9 mouse cellular contexts compared by ENCODE assay signal in the genomic region with DNA sequence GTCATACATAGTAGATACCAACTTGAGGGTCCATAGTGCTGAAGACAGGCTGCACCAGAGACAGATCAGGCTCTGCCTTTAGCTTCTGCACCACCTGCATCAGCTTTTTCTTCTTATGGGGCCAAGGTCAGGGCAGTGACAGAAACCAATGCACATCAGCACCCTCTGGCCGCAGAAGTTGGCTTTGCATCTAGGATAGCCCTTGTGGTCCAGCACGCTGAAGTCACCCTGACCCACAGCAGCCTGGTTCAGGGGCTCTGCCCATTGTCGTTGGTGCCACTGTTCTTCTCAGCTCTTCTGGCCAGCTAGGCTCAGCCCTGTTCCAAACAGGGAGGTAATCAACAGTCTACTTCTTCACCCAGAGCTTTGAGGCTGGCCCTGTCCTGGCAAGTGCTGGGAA.
DNase-seq lines count a peak whose midpoint lies in the region; ATAC-seq and TF ChIP-seq lines count a peak whose summit lies in the region.
"Had no signal": no experiment of that assay in that cellular context is flagged by ENCODE, and none has a peak within 500 bp of the region (broad histone marks: within the 10 kb centered on the region; RNA-seq: fewer than 3 reads in every experiment).

No protein-coding gene starts in this region.

- no peak overlapping the region for H3K4me3 ChIP-seq in forebrain, embryonic 11.5 days (ENCODE audit: low read depth, low read length)
- no peak overlapping the region for H3K4me3 ChIP-seq in forebrain, embryonic 16.5 days (replicated peaks; ENCODE audit: low read length)
- H3K4me3 ChIP-seq in liver, adult 2 months (ENCODE audit: insufficient read depth, low read depth, low read length) = no peak overlapping the region
- no peak overlapping the region for H3K4me3 ChIP-seq in liver, embryonic 11.5 days (ENCODE audit: low read depth, low read length)
- H3K4me3 ChIP-seq: hindbrain, embryonic 15.5 days had no signal

- no peaks in the 10 kb centered on the region for H3K79me2 ChIP-seq in liver, adult 2 months (ENCODE audit: control insufficient read depth, insufficient read depth, low read length)

- no peak overlapping the region for H3K9ac ChIP-seq in forebrain, embryonic 11.5 days (ENCODE audit: low read length)
- no peak overlapping the region for H3K9ac ChIP-seq in forebrain, embryonic 16.5 days (replicated peaks; ENCODE audit: low read depth, low read length)
- no peak overlapping the region for H3K9ac ChIP-seq in liver, adult 2 months (ENCODE audit: low read depth, low read length)
- no peak overlapping the region for H3K9ac ChIP-seq in liver, embryonic 11.5 days (ENCODE audit: low read depth, low read length)
- H3K9ac ChIP-seq: hindbrain, embryonic 15.5 days had no signal

- H3K36me3 ChIP-seq in forebrain, embryonic 11.5 days (ENCODE audit: control insufficient read depth, insufficient read depth, low read length) = no peaks in the 10 kb centered on the region
- no peaks in the 10 kb centered on the region for H3K36me3 ChIP-seq in forebrain, embryonic 16.5 days (ENCODE audit: control insufficient read depth, insufficient read depth)
- no peaks in the 10 kb centered on the region for H3K36me3 ChIP-seq in liver, adult 2 months (ENCODE audit: control insufficient read depth, insufficient read depth, low read length)
- H3K36me3 ChIP-seq in liver, embryonic 11.5 days (ENCODE audit: control insufficient read depth, insufficient read depth, low read length) = no peaks in the 10 kb centered on the region
- H3K36me3 ChIP-seq: hindbrain, embryonic 15.5 days had no signal

- H3K27ac ChIP-seq in forebrain, embryonic 11.5 days (ENCODE audit: low read depth, low read length) = no peak overlapping the region
- no peak overlapping the region for H3K27ac ChIP-seq in forebrain, embryonic 16.5 days (ENCODE audit: low read length)
- no peak overlapping the region for H3K27ac ChIP-seq in liver, adult 2 months (replicated peaks; ENCODE audit: insufficient read depth, low read depth, low read length)
- no peak overlapping the region for H3K27ac ChIP-seq in liver, embryonic 11.5 days (ENCODE audit: low read depth, low read length)
- H3K27ac ChIP-seq: hindbrain, embryonic 15.5 days had no signal

- H3K4me1 ChIP-seq in forebrain, embryonic 11.5 days (replicated peaks; ENCODE audit: control insufficient read depth, insufficient read depth, low read length) = no peaks in the 10 kb centered on the region
- no peaks in the 10 kb centered on the region for H3K4me1 ChIP-seq in forebrain, embryonic 16.5 days (replicated peaks; ENCODE audit: control insufficient read depth, insufficient read depth, low read length)
- H3K4me1 ChIP-seq in liver, adult 2 months (ENCODE audit: control insufficient read depth, insufficient read depth, low read length) = no peaks in the 10 kb centered on the region
- H3K4me1 ChIP-seq in liver, embryonic 11.5 days (replicated peaks; ENCODE audit: control insufficient read depth, insufficient read depth, low read length) = no peaks in the 10 kb centered on the region
- H3K4me1 ChIP-seq: hindbrain, embryonic 15.5 days had no signal

- H3K4me2 ChIP-seq in forebrain, embryonic 11.5 days (ENCODE audit: low read depth, low read length, severe bottlenecking) = no peak overlapping the region
- H3K4me2 ChIP-seq in forebrain, embryonic 16.5 days (ENCODE audit: low read length) = no peak overlapping the region
- H3K4me2 ChIP-seq in liver, embryonic 11.5 days = no peak overlapping the region
- H3K4me2 ChIP-seq: hindbrain, embryonic 15.5 days had no signal

- WGBS in forebrain, embryonic 11.5 days = 68% methylated on average over 3 of the region's 3 CpGs
- 69% methylated on average over 3 of the region's 3 CpGs for WGBS in forebrain, embryonic 16.5 days
- WGBS in liver, adult 2 months = 52% methylated on average over 3 of the region's 3 CpGs
- 51% methylated on average over 3 of the region's 3 CpGs for WGBS in liver, embryonic 11.5 days

- peak; percentile 49 for TF ChIP-seq CTCF in liver, adult 2 months (IDR thresholded peaks at IDR 0.05; ENCODE audit: low read depth, low read length)

- H3K27me3 ChIP-seq in forebrain, embryonic 11.5 days (ENCODE audit: control insufficient read depth, insufficient read depth, low read length) = no peaks in the 10 kb centered on the region
- no peaks in the 10 kb centered on the region for H3K27me3 ChIP-seq in forebrain, embryonic 16.5 days (replicated peaks; ENCODE audit: control insufficient read depth, insufficient read depth, low read length)
- no peaks in the 10 kb centered on the region for H3K27me3 ChIP-seq in liver, adult 2 months (ENCODE audit: control insufficient read depth, insufficient read depth, low read length)
- H3K27me3 ChIP-seq in liver, embryonic 11.5 days (replicated peaks; ENCODE audit: control insufficient read depth, insufficient read depth, low read length) = no peaks in the 10 kb centered on the region
- H3K27me3 ChIP-seq: hindbrain, embryonic 15.5 days had no signal

- ATAC-seq in forebrain, embryonic 11.5 days (replicated peaks; ENCODE audit: low FRiP score) = 0 out of 2 replicates have a peak, but pooled peaks have one; percentile 12
- no peak for ATAC-seq in forebrain, embryonic 16.5 days
- ATAC-seq in liver, embryonic 11.5 days (replicated peaks; ENCODE audit: low FRiP score) = no peak
- no peak for ATAC-seq in megakaryocyte progenitor cell, adult 5-6 weeks (replicated peaks; ENCODE audit: poor library complexity)

- no peak for TF ChIP-seq POLR2A in liver, adult 2 months (IDR thresholded peaks at IDR 0.05; ENCODE audit: extremely low read depth, insufficient read depth, low read length)

- no peaks in the 10 kb centered on the region for H3K9me3 ChIP-seq in forebrain, embryonic 11.5 days (ENCODE audit: control insufficient read depth, low read length)
- H3K9me3 ChIP-seq in forebrain, embryonic 16.5 days (ENCODE audit: control insufficient read depth, low read length) = 0 out of 2 replicates have a peak, but pooled peaks cover 2% of the 10 kb centered on the region
- no peaks in the 10 kb centered on the region for H3K9me3 ChIP-seq in liver, embryonic 11.5 days (ENCODE audit: control insufficient read depth, low read length)
- H3K9me3 ChIP-seq: hindbrain, embryonic 15.5 days had no signal

- DNase-seq in forebrain, embryonic 11.5 days (ENCODE audit: low spot score) = no peak
- DNase-seq in liver, adult 2 months (ENCODE audit: extremely low read depth, low read depth, low spot score) = no peak
- DNase-seq in liver, embryonic 11.5 days (ENCODE audit: low spot score) = no peak
- peak; percentile 7 for DNase-seq in adrenal gland, postnatal 25 days
- peak; percentile 9 for DNase-seq in lung, postnatal 36 days
- DNase-seq in left cerebral cortex, adult 11 months (ENCODE audit: low spot score) = no peak

Comparison
In these comparisons a context has a peak if more than half of its experiments do, and no peak if none do; other contexts are left out.
1. DNase-seq: peak in adrenal gland, postnatal 25 days (single experiment) and lung, postnatal 36 days (single experiment); none in forebrain, embryonic 11.5 days (single experiment), liver, adult 2 months (single experiment), liver, embryonic 11.5 days (single experiment) and left cerebral cortex, adult 11 months (single experiment).